Mouse (Mus musculus) urinary bladder, adult 2 months (tissue): ENCODE measurements at regions not wholly inside any gene's neighbourhood (a gene's known extent, or its start where the extent isn't known, plus 50 kb on each side); places are given as distances from the start of the nearest gene placed in this dataset.

ENCODE experiments used
- DNase-seq: peaks from one replicate; pipeline ENCODE4 v3.0.0; 2022; ENCODE audit warnings: low spot score

DNA sequence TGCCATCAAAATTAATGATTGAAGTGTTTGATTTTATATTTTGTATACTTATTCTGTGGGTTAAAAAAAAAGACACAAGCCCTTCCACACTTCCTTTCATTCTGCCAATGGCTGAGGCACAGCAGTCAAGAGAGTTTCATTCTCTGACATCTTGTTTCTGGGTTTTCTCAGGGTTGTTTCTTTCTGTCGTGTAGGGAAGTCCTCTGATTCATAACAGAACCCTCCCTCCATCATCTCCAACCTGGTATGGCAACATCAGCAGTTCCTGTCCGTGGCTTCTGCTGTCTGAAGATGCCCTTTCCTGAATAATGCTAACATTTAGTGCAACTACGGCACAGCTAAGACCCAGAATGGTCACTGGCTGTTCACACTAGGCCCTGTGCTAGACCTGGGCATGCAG, 167.3 kb downstream of the Hs3st3b1 start:
- no peak for DNase-seq

DNA sequence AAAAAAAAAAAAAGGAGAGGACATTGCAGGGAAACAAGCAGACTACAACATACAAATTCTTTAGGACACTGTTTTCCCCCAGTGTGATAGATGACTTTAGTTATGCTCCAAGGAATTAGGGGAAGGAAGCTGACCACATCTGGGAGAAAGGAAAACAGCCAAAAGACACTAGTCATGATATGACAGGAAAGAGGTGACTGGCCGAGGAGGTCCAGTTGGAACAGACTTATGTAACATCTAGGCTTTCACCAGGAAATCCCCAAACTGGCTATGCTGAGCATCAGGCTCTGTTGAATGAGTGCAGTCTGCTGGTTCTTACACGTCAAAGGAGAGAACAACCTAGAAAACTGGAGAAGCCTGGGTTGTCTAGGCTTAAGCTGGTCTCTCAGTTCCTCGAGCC, 163.8 kb downstream of the Hs3st3b1 start:
- DNase-seq, result no peak

DNA sequence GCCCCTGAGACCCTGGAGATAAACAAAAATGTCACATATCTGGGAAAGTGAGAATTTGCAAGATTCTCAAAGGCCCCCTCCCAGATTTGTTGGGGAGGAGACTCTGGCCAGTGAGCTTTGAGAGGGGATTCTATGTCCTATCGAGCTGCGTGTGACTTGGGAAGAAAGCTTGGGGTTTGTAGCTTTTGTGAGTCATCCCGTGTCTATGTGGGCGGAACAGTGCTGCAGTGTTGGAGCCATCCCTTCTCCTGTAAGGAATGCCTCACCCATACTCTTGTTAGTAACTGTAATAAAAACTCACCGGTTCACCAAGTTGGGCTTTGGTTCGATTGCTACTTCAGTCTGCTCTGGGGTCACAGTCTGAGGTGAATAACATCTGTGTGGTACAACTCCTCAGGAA, 160.5 kb downstream of the Hs3st3b1 start:
- no peak for DNase-seq

DNA sequence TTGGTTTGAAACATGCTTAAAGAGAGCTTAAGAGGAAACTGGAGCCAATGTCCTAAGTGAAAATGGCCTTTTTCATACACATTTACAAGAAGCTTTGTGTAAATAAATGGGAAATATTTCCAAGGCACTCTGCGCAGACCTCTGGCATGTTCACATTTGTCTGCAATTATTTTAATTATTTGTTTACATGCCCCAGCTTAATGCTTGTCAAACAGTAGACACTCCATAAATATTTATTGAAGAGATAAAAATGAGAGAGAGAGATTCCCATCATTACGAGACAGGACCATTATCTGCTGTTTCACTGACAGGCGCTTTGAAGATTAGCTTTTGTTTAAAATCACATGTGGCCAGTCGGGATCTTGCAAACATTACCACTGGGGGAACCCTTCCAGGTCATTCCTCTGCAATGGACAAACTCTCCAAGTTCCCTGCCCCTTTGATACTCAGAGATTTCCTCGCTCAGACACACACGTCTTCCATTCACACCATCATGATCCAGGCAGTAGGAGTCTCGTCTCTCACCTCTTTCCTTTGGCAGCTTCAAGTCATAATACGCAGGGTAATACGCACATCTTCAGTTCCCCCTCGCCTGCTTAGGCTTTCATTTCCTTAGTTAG, 154.3 kb downstream of the Hs3st3b1 start:
- no peak for DNase-seq

DNA sequence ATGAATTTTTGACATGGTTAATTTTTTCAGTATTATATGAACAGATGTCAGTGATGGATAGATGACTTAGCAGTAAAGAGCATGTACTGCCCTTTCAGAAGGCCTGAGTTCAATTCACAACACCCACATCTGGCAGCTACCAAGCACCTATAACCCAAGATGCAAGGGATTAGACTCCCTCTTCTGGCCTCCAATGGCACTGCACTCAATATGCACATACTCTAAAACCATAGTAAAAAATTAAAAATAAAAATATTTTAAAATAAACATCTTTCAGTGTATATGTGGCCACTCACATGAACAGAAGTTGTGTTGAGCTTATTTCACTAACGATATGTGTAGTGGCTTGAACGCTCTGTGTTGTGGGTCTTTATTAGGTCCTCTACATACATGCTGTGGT, 152.4 kb downstream of the Hs3st3b1 start:
- no peak for DNase-seq

DNA sequence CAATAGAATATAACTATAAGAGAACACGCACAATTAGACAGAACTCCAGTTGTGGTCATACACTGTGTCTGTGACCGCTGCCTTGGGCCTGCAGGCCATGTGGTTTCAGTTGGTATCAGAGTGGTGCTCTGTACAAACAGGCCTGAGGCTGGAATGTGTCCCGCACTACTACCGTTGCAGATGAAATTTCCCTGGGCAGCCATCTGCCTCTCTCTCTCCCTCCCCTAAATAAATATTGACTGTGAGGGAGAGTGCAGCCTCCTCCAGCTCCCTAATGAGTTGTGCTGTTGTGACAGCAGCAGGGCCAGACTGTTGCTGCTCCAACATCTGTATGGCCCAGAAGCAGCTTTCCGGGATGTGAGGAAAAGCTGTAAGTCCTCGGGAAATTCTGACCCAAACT, 146.7 kb downstream of the Hs3st3b1 start:
- DNase-seq, result no peak

DNA sequence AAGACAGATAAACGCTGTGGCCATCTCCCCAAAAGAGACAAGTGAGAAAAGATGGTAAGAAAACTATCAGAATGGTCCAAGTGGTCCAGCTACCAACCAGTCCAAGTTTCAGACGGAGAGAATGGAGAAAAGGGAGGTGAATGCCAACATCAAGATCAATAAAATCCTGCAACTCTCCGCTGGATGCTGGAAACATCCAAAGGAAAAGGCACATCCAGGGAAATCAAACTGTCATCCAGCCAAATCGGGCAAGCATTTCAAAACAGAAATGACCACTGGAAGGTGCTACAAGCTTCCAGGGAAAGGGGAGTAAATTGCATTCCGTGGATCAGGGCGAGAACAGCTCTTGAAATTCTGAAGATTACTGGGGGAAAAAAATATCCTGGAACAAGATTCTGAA, 142.7 kb downstream of the Hs3st3b1 start:
- DNase-seq, result no peak

DNA sequence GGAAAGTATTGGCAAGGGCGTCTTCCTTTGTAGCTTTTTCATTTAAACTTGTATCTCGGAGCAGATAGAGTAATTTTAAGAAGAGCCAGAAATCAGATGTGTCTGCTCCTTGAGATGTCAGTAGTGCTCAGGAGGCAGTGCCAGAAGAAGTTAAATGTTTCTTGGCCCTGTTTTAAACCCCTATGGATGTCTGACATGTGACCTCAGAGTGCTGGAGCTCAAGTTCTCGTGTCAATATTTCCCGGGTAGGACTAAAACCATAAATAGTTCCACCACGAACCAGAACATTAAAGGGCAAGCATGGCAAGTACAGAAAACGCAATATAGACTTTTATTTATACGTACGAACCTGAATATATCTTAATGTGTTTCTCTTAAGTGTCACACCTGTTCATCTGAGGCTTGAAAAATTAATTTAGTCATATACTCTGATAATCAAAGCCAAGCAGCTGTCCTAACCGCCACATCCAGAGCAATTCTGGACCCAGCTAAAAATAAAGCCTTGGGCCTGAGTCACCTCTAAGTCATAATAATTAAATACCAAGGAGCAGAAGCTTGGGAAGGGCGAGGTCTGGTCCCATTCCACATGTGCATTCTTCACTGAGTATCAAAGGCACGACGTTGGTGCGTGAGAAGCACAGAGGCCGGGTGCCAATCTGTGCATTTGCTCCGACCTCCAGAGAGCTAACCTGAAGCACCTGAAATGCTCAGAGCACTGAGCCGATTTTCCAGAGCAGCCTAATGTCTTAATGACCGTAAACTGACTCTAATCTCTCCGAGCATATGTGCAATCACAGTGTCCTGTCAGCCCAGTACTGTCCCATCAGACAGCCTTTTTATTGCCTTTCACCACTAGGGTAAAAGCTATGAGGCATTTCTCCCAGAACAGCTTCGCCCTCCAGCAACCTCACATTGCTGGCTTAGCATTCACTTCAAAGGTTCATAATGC, 139.8 kb downstream of the Hs3st3b1 start:
- DNase-seq, result no peak

DNA sequence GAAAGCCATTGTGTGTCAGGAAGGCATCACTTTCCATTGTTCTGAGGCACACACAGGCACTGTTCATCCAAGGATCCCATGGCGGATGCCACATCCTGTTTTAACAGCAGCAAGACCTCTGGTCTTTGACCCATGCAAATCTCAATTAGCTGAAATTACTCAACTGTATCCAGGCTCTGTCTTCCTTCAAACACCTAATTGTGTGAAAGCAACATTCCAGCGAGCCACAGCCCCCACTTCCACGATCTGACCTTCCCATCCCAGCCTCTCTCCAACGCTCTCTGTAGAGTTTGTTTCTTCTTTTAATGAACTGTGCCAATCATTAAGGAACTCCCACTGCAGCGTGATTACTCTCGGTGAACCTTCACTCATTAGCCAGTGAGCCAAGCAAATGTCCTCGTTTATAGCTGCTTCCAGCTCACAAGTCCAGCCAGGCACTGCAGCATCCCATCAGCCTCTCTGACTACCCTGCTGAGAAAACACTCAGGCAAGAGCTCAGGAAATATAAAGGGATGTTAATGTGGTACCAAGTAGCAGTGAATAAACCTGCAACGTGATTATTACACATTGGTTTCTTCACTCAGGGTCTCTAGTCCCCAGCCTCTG, 136.7 kb downstream of the Hs3st3b1 start:
- no peak for DNase-seq

DNA sequence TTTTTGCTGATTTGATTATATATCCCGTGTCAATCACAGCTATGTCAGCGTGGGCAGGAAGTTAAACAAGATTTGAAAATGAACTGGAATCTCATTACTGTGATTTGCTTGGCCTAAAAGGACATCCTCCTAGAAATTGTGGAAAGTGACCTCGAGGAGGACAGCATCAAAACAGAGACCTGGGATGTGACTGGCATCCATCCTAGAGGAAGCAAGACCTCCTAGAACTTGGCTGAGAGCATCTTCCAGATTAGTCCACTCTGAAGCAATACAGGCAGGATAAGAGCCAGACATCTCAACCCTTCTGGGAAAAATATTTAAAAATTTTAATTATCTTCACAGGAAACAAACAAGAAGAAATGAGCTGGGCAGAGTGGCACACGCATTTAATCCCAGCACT, 136.1 kb downstream of the Hs3st3b1 start:
- DNase-seq, result no peak

DNA sequence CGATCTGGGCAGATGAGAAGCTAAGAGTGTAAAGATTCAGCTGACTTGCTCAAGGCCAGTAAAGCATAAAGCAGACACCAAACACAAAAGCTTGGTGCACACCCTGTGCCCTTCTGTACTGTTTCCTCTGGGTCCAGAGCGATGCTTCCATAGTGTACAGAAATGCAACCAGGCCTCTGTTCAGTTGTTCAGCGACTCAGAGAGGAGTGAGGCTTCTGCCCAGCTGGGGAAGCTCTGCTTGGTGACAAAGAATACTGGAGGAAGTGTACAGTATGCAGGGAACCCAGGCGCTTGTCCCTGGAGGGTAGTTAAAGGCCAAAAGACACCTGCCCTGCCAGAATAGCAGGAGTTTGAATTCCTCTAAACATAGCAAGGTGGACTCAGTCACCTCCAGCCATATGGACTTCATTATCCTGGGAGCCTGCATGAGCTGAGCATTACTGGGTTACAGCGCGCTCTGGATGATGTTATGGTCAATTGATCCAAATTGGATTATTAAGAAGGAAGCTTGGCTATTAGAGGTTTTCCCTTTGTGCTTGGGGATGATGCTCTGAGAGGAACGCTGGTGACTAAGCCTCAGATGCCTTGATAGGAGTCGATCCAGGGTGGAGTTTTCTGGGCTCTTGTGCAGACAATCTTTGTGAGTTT, 132.5 kb downstream of the Hs3st3b1 start:
- no peak for DNase-seq

DNA sequence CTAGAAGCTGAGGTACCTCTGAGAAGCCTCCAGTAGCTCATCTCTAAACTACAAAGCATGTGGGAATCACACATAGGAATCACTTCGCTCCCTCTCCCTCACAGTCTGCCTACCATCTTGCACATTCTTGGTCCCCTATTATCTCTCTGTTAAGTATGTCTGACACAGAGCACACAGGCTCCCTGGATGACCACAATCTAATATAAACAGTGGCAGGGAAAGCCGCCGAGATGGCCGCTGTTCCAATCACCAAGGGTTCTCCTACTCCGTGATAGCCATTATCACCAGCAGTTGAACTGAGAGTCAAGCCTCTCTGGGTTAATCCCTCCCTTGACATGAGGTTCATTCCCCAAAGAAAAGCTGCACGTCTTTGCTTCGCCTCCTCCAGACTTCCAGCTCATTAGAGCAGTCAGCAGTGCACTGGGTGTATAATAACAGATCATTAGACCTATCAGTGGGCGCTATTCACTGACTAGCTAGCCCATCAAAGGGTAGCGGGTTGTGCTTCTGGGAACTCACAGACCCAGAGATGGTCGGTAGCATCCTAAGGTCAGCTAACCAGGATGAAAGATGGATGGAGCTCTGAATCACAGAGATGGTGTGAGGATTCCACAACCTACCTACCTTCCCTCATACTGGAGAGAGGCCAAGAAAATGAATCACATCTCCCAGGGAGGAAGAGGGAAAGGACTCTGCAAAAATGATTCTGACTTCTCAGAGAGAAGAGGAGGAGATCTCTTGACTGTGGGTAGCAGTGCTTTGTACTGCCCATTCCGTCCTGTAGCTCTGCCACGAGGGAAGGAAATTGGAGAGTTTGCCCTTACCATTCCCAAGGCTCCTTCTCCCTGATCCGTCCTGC, 130.9 kb downstream of the Hs3st3b1 start:
- DNase-seq, result no peak

DNA sequence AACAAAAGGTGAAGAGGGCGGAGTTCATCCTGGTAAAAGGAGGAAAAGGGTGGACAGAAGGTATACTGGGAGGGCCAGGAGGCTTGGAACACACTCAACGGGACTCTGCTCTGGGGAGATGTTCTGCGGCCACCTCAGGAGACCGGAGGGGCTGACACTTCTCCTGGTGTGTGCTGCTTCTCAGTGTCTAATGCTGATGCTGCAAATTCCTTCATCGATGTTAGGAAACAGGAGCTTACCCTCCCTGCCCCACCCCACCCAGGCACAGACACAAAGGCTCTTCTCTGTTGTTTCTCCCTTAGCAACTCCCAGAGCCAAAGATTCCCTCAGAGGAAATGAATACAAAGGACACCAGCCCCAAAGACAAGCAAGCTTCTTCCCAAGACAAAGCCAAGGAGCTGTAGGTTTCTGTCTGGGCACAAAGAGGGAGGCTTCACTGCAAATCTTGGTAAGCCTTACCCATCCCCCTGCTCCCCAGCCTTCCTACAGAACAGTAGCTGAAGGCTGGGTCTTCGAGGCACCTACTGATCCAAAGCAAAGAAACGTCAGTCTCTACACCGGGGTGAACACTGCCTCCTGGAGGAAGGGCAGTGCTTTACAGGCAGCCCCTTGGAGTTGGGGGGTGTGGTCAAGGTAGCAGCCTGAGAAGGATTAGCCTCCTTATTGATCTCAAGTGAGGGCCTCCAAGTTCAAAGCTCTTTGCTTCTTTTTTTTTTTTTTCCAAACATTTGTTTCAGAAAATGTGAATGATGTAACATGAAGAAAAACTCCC, 128.2 kb downstream of the Hs3st3b1 start:
- DNase-seq, result no peak

DNA sequence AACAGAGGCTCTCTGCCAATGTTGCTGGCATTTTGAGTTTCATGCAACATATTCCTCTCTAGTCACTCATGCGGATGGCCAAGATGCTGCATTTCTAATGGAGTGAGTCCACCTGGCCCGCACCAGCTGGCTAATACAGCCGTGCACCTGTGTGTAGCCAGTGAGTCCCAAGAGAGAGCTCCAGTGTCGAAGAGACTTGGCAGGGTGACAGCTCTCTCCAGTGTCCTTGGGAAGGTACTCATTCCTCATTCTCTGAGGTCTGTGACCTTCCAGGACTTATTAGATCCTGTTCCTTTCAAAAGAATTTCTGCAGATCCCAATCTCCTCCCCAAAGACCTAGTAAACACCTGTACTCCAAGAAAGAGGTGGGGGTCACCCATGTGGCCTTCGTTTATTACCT, 109.9 kb downstream of the Hs3st3b1 start:
- no peak for DNase-seq

DNA sequence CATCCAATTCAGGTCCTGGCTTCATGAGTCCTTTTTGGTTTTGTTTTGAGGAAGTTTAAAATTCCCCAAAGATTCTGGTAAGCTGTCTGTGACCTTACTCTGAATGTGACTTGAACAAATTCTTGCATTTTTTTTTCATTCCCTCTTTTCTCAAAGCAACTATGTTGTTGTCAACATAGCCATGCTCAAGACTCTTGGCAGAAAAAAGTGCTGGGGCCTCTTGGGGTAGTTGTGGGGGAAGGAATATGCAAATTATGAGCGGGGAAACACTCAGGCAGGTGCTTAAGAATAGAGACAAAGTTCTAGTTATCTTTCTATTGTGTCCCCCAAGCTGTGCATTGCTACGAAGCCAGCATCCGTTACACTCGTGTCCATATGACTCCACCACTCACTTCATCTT, 99.2 kb downstream of the Hs3st3b1 start:
- DNase-seq, result no peak

DNA sequence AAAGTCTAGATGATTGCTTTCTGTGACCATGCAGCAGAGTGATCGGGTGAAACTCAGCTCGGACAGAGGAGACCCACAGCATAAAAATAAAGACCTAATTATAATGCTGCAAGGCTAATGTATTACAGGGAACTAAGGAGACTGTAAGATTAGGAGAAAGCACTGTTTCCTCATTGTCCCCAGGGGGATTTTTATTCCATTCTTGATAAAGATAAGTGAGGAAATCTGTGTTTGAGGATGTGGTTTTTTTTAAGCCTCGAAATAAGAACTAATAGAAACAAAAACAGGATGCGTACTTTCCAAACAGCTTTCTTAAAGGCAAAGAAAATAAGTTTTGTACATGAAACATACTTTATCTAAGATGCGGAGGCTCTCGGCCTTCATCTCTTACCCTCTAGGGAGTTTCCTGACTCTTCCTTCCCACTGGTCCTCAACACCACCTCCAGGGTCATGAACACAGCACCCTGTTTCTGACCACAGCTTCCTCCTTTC, 94.8 kb downstream of the Hs3st3b1 start:
- DNase-seq, result no peak

DNA sequence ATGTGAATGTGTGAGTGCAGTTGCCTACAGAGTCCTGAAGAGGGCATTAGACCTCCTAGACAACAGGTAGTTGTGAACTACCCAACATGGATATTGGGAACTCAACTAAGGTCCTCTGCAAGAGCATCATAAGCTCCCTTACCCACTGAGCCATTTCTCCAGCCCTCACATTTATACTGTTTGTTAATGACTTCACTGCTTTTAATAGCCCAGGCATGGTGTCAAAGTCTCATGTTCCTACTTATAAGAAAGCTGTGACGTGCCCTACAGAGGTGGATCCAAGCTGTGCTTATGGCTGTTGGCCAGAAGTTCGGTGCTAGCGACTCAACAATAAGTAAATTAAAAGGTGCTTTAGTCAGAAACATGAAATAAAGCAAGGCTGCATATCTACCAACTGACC, 88.6 kb downstream of the Hs3st3b1 start:
- no peak for DNase-seq

DNA sequence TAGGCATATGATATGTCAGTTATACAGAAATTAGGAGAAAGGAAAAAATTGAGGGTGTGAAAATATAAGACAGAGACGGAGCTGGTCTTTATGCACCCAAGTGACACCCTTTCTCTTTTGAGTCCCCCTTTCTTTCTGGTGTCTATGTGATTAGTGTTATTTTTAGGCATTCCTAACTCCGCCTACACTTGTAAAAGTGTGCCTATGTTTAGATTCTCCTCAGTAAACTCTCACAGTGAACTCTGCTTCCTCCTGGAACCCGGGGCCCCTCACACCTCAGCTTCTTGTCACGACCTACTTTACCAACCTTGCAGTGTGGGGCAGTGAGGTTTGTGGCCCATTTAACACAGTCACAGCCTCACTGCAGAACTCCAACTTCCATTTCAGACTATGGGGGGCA, 88.0 kb downstream of the Hs3st3b1 start:
- no peak for DNase-seq

DNA sequence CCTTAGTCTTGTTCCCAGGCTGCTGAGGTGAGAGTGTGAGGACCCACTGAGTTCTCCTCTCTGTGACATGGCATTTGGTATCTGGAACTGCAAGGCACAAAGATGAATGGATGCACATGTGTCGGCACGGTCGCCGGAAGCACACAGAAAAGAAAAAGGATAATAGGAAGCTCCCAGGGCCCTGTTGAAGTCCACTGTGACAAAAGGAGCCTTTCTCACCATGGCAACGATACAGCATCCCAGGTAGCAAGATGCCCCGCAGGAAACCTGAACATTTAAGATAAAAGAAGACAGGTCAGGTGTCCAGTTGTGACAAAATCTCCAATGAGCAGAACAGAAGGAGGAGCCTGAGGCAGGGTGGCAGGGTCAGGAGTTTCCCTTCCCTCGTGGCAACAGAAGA, 87.5 kb downstream of the Hs3st3b1 start:
- no peak for DNase-seq
